Mouse (Mus musculus) neural tube, embryonic 12.5 days (tissue): ENCODE results near the gene Ppid. TPM values are rescaled to one million over a fixed set of nuclear protein-coding genes. Genes with fewer than 3 reads are reported as not detected.
A peak's percentile ranks its signal among the peaks of the same experiment; 100 is the strongest.
"Not testable (repeated sequence)": the region's sequence is repeated elsewhere in the genome, so short reads cannot be mapped to it uniquely, and the experiment has no call there.

Experiments
- ATAC-seq: fragments of 200-750 bp; cut with Nextera tagmentation; 2 replicates; pipeline ENCODE4 v1.8.0; 2017; ENCODE audit warnings: low read depth, mild to moderate bottlenecking, moderate TSS enrichment, moderate library complexity; ENCODE audit not compliant: low FRiP score
- H3K27ac ChIP-seq: fragments of 300-500 bp; sonication (generic); 2 replicates; pipeline ENCODE4 v1.5.1; 2016
- H3K27me3 ChIP-seq: fragments of 300-500 bp; sonication (generic); replicated peaks from 2 replicates; pipeline ENCODE4 v1.6.1; 2016; ENCODE audit warnings: mild to moderate bottlenecking
- H3K36me3 ChIP-seq: fragments of 300-500 bp; sonication (generic); 2 replicates; pipeline ENCODE4 v1.6.1; 2016; ENCODE audit warnings: mild to moderate bottlenecking
- H3K4me1 ChIP-seq: fragments of 300-500 bp; sonication (generic); 2 replicates; pipeline ENCODE4 v1.6.1; 2016
- H3K4me2 ChIP-seq: fragments of 300-500 bp; sonication (generic); replicated peaks from 2 replicates; pipeline ENCODE4 v1.6.1; 2016; ENCODE audit warnings: mild to moderate bottlenecking
- H3K4me3 ChIP-seq: fragments of 300-500 bp; sonication (generic); 2 replicates; pipeline ENCODE4 v1.5.1; 2016
- H3K9ac ChIP-seq: fragments of 300-500 bp; sonication (generic); 2 replicates; pipeline ENCODE4 v1.6.1; 2016; ENCODE audit warnings: mild to moderate bottlenecking
- H3K9me3 ChIP-seq: fragments of 300-500 bp; sonication (generic); 2 replicates; pipeline ENCODE4 v1.6.1; 2016; ENCODE audit warnings: mild to moderate bottlenecking
- WGBS: fragments of 180-500 bp; shearing (Covaris S2); methylation state at CpG from one replicate; pipeline ENCODE4 v1.1.7; 2016; 5-methylcytosine and 5-hydroxymethylcytosine counted together
- polyA plus RNA-seq: library from polyadenylated mRNA; unstranded; fragments of >200 nt; fragmentation: Nextera tagmentation; extraction: Ambion mirVana; gene quantifications from 2 replicates; pipeline ENCODE4 v1.2.1, GENCODE M21; 2016

Ppid gene
- polyA plus RNA-seq, 1 experiment from 2014 or later, result 164 TPM

- H3K4me1 ChIP-seq, result 0 out of 2 replicates have a peak, but pooled peaks cover 7% of the 10 kb centered on the region
- H3K4me3 ChIP-seq, result no peak overlapping the region
- H3K9ac ChIP-seq, result no peak overlapping the region
- 86% methylated on average over 10 of the region's 10 CpGs for WGBS
- H3K27ac ChIP-seq, result no peak overlapping the region
- no peaks in the 10 kb centered on the region for H3K36me3 ChIP-seq
- no peak for ATAC-seq
- H3K4me2 ChIP-seq, result no peak overlapping the region
- no peaks in the 10 kb centered on the region for H3K9me3 ChIP-seq
- H3K27me3 ChIP-seq, result no peaks in the 10 kb centered on the region
Measured at GRCm38 (mm10) chr3:79561784-79562715, 29.1 kb upstream of the Ppid start.

DNA sequence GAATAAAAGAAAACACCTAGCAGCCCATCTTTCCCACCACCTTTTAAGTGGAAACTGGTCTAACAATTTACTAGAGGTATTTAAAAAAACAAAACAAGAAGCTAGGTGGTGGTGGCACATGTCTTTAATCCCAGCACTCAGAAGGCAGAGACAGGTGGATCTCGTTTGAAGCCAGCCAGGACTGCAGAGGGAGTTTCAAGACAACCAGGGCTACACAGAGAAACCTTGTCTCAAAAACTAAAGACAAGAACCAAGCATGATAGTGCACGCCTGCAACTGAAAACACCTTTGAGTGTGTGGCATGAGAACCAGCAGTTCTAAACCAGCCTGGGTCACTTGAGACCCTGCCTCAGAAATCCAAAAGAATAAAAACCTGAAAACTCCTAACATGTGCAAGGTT lies 27.6 kb upstream of the Ppid start:
- 81% methylated on average over 2 of the region's 2 CpGs for WGBS
- 0 out of 2 replicates have a peak, but pooled peaks cover 9% of the 10 kb centered on the region for H3K4me1 ChIP-seq
- no peaks in the 10 kb centered on the region for H3K36me3 ChIP-seq
- no peak overlapping the region for H3K9ac ChIP-seq
- H3K4me2 ChIP-seq, result no peak overlapping the region
- H3K4me3 ChIP-seq, result no peak overlapping the region
- no peak for ATAC-seq
- no peak overlapping the region for H3K27ac ChIP-seq
- H3K27me3 ChIP-seq, result no peaks in the 10 kb centered on the region
- H3K9me3 ChIP-seq, result no peaks in the 10 kb centered on the region

- Histone ChIP-seq H3K4me2 (no peak overlapping the region), H3K9ac (no peak overlapping the region), H3K27me3 (no peaks in the 10 kb centered on the region), H3K9me3 (no peaks in the 10 kb centered on the region), H3K4me1 (0 out of 2 replicates have a peak, but pooled peaks cover 9% of the 10 kb centered on the region), H3K4me3 (no peak overlapping the region), H3K36me3 (no peaks in the 10 kb centered on the region), H3K27ac (no peak overlapping the region)
- ATAC-seq, result no peak
- 89% methylated on average over 10 of the region's 10 CpGs for WGBS
Measured at GRCm38 (mm10) chr3:79564875-79565606, 26.1 kb upstream of the Ppid start.

DNA sequence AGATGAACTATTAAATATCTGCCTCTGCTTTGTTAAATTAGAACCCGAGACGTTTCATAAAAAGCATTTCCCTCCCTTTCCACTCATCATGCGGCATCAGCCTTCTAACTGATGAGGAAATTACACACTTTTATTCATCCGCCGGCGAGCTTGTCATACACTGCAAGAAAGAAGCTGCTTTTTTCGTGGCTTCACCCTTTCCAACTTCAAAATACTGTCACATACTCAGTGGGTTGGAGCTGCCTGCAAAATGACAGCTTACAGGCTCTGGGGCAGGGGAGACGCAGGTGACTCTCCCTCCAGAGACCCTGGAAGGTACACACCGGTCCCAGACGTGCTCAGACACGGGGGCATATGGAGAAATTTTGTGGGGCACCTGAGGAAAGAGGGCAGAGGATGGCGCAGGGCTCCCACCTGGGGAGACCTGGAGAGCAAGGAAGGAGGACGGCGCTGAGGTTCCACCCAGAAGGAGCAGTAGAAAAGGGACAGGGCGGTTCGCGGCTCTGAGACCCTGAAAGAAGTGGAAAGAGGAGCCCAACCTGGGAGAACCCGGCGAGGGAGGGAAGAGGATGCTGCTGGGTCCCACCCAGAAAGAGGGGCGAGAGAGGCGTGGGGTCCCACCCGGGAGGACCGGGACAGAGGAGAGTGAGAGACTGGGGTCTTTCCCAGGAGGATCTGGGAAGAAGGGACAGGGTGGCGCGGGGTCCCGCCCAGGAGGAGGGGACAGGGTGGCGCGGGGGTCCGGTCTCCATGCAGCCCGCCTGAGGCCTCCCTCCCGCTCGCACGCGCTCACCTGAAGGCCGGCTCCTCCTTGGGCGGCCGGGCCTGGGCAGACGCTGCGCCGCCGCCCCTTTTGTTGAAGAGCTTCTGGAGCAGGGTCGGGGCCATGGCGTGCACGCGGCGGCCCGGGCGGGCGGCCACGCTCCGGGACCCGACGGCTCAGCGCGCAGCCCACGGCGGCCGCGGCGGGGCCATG lies 24.1 kb upstream of the Ppid start:
- no peaks in the 10 kb centered on the region for H3K27me3 ChIP-seq
- H3K27ac ChIP-seq, result peak overlapping the region; percentile 53; the same call in 1 of the 2 replicates
- H3K9me3 ChIP-seq, result no peaks in the 10 kb centered on the region
- ATAC-seq, result peak; percentile 78; the same call in 1 of the 2 replicates
- no peaks in the 10 kb centered on the region for H3K36me3 ChIP-seq
- WGBS, result 4% methylated on average over 58 of the region's 60 CpGs
- H3K9ac ChIP-seq, result peak overlapping the region; percentile 80
- 0 out of 2 replicates have a peak, but pooled peaks cover 9% of the 10 kb centered on the region for H3K4me1 ChIP-seq
- H3K4me3 ChIP-seq, result peak overlapping the region; percentile 78
- peak overlapping the region; percentile 85 for H3K4me2 ChIP-seq

DNA sequence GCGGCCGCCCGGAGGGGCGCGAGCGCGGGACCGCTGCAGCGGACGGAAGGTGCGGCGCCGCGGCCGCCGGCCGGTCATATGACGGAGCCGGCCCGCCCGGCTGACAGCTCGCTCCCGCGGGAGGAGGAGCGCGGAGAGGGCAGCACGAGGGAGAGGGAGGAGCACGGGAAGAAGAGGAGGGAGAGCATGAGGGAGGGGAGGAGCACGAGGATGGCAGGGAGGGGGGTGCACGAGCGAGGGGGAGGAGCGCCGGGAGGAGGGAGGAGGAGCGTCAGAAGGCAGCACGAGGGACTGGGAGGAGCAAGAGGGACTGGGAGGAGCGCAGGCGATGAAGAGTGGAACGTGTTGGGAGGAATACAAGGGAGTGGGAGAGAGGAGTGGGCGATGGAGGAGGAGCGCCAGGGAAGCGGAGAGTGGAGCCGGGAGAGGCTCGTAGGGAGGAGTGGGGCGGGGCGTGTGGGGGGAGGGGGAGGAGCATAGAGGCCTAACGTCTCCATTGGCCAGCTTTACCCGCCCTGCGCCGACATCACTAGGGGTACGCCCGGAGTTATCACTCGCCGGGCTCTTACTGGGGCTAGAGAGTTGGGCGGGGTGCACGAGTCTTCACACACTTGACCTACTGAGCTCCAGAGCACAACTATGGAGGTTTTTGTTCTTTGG lies 23.3 kb upstream of the Ppid start, which contains the start of gene Fnip2:
Gene Fnip2, minus strand, starts transcription at position 94 of the 660 bp plus-strand sequence.
- no peaks in the 10 kb centered on the region for H3K27me3 ChIP-seq
- H3K9ac ChIP-seq, result peak within 1 kb of the TSS; percentile 80
- peak; percentile 97 for ATAC-seq
- no peaks in the 10 kb centered on the region for H3K9me3 ChIP-seq
- peak within 1 kb of the TSS; percentile 78 for H3K4me3 ChIP-seq
- no peaks in the 10 kb centered on the region for H3K36me3 ChIP-seq
- under 1% methylated on average over 55 of the region's 55 CpGs for WGBS
- peak within 1 kb of the TSS; percentile 85 for H3K4me2 ChIP-seq
- 0 out of 2 replicates have a peak, but pooled peaks cover 9% of the 10 kb centered on the region for H3K4me1 ChIP-seq
- peak within 1 kb of the TSS; percentile 53; the same call in 1 of the 2 replicates for H3K27ac ChIP-seq

DNA sequence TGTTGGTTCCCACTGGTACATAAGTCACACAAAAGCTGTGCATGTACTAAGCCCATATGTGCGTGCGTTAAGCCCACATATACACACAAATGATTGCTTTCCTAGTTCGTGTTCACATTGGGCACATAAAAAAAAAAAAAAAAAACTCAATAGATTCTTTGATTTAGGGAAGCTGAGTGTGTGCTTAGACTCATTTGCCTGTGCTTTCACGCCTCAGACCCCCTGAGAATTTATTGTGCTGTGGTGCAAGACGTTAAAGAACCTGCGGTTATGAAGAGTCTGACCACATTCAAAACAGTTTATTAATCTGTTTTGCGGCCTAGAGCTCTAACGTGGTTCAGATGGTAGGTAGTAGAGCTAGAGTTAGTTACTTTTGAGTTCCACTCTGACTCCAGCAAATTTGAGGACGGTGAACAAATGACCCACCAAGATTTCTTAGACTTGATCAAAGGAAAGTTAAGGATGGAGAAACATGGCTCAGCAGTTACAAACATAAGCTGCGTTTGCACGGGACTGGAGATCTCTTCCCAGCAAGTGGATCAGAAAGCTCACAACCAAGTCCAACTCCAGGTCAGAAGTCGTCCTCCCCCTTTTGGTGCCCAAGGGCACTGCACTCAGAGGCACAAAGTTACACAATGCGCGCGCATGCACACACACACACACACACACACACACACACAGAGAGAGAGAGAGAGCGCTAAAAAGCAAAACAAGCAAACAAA lies 22.4 kb upstream of the Ppid start:
- H3K9me3 ChIP-seq, result no peaks in the 10 kb centered on the region
- H3K27ac ChIP-seq, result no peak overlapping the region
- H3K4me2 ChIP-seq, result peak overlapping the region; percentile 85
- H3K36me3 ChIP-seq, result no peaks in the 10 kb centered on the region
- no peak overlapping the region for H3K4me3 ChIP-seq
- 86% methylated on average over 16 of the region's 16 CpGs for whole genome bisulfite sequencing
- ATAC-seq, result no peak
- no peak overlapping the region for H3K9ac ChIP-seq
- H3K27me3 ChIP-seq, result no peaks in the 10 kb centered on the region
- 0 out of 2 replicates have a peak, but pooled peaks cover 9% of the 10 kb centered on the region for H3K4me1 ChIP-seq

DNA sequence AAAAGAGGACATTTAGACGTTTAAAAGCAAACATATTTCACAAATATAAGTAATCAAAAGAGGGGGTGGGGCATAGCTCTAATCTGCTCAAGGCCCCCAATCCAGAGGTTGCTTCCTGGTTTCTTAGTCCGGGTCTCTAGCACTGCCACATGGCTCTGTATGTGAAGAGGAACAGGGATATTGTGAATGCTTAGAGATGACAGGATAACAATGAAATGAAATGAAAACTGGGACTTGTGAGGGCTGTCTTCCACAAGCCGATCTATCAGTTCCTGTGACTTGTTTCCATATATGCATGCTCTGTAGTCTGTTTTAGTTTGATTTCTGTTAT lies 21.8 kb upstream of the Ppid start:
- Histone ChIP-seq H3K4me3 (no peak overlapping the region), H3K9ac (no peak overlapping the region), H3K4me1 (0 out of 2 replicates have a peak, but pooled peaks cover 9% of the 10 kb centered on the region), H3K27me3 (no peaks in the 10 kb centered on the region), H3K4me2 (no peak overlapping the region), H3K36me3 (no peaks in the 10 kb centered on the region), H3K27ac (no peak overlapping the region), H3K9me3 (no peaks in the 10 kb centered on the region)
- whole genome bisulfite sequencing, result 85% methylated on average over 3 of the region's 3 CpGs
- ATAC-seq, result no peak

GRCm38 (mm10) chr3:79572399-79572798 lies 18.7 kb upstream of the Ppid start:
- Histone ChIP-seq H3K27me3 (no peaks in the 10 kb centered on the region), H3K9ac (no peak overlapping the region), H3K27ac (no peak overlapping the region), H3K36me3 (no peaks in the 10 kb centered on the region), H3K9me3 (no peaks in the 10 kb centered on the region), H3K4me1 (no peaks in the 10 kb centered on the region), H3K4me3 (no peak overlapping the region), H3K4me2 (no peak overlapping the region)
- no peak for ATAC-seq
- 79% methylated on average over 3 of the region's 3 CpGs for WGBS

DNA sequence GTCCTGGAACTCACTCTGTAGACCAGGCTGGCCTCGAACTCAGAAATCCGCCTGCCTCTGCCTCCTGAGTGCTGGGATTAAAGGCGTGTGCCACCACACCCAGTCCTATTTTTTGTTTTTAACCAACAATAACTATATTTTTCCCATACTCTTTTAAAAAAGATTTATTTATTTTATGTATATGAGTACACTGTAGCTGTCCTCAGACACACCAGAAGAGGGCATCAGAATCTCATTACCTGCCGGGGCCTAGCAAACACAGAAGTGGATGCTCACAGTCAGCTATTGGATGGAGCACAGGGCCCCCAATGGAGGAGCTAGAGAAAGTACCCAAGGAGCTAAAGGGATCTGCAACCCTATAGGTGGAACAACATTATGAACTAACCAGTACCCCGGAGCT lies 17.8 kb upstream of the Ppid start:
- not testable (repeated sequence) for H3K4me2 ChIP-seq, H3K9ac ChIP-seq, H3K4me1 ChIP-seq, H3K36me3 ChIP-seq, H3K27ac ChIP-seq, H3K27me3 ChIP-seq, H3K9me3 ChIP-seq, H3K4me3 ChIP-seq, ATAC-seq
- WGBS, result 94% methylated on average over 5 of the region's 5 CpGs

DNA sequence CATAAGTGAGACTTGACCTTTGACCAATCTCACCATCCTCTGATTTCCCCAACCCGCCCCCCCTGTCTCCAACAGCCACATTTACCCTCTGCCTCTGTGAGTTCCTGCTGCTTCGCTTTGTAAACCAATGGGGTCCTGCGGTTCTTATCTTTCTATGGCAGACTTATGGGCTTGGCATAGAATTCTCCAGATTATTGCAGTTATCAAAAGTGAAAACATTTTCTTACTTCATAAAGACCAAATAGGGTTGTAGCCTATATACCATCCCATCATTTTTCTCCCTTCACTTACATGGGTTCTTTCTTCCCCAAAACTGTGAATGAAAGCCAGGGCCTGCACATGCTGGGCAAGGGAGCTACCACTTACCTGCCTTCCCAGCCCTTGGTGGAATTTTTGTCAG lies 16.8 kb upstream of the Ppid start:
- H3K4me3 ChIP-seq, result no peak overlapping the region
- H3K27me3 ChIP-seq, result no peaks in the 10 kb centered on the region
- no peak for ATAC-seq
- H3K4me1 ChIP-seq, result no peaks in the 10 kb centered on the region
- H3K36me3 ChIP-seq, result no peaks in the 10 kb centered on the region
- 80% methylated on average over 3 of the region's 3 CpGs for WGBS
- H3K9ac ChIP-seq, result no peak overlapping the region
- no peaks in the 10 kb centered on the region for H3K9me3 ChIP-seq
- H3K4me2 ChIP-seq, result no peak overlapping the region
- no peak overlapping the region for H3K27ac ChIP-seq
